Mouse (Mus musculus): ENCODE measurements around the gene Rph3al. TPM values are rescaled to one million over a fixed set of nuclear protein-coding genes. Genes with fewer than 3 reads are reported as not detected.

Rph3al gene
- polyA plus RNA-seq, 1 experiment from 2014 or later: 1.1 TPM

- no peaks in the 10 kb centered on the region for H3K36me3 ChIP-seq (ENCODE audit: control insufficient read depth, insufficient read depth, low read length)
- H3K4me1 ChIP-seq (ENCODE audit: control insufficient read depth, insufficient read depth, low read length): peaks cover 10% of the 10 kb centered on the region
- no peaks in the 10 kb centered on the region for H3K9me3 ChIP-seq (ENCODE audit: control insufficient read depth, low read length)
- DNase-seq (ENCODE audit: low spot score, missing footprints): no peak
- H3K4me3 ChIP-seq (ENCODE audit: low read depth, low read length): no peak overlapping the region
- no peak overlapping the region for H3K9ac ChIP-seq (ENCODE audit: low read length)
- H3K27ac ChIP-seq (ENCODE audit: low read depth, low read length): no peak overlapping the region; the same call in 1 of the 2 replicates
- no peaks in the 10 kb centered on the region for H3K27me3 ChIP-seq (ENCODE audit: control insufficient read depth, insufficient read depth, low read length)
- WGBS: 41% methylated on average over 7 of the region's 7 CpGs
- ATAC-seq (ENCODE audit: low FRiP score): no peak
- no peak overlapping the region for H3K4me2 ChIP-seq
Measured at GRCm38 (mm10) chr11:75865253-75865619, 73.0 kb downstream of the Rph3al start.

- ATAC-seq (ENCODE audit: low FRiP score): no peak
- Histone ChIP-seq H3K9me3 (ENCODE audit: control insufficient read depth, low read length) (no peaks in the 10 kb centered on the region), H3K4me1 (ENCODE audit: control insufficient read depth, insufficient read depth, low read length) (peaks cover 10% of the 10 kb centered on the region), H3K27me3 (ENCODE audit: control insufficient read depth, insufficient read depth, low read length) (no peaks in the 10 kb centered on the region), H3K36me3 (ENCODE audit: control insufficient read depth, insufficient read depth, low read length) (no peaks in the 10 kb centered on the region), H3K9ac (ENCODE audit: low read length) (no peak overlapping the region), H3K27ac (ENCODE audit: low read depth, low read length) (no peak overlapping the region; the same call in 1 of the 2 replicates), H3K4me3 (ENCODE audit: low read depth, low read length) (no peak overlapping the region), H3K4me2 (no peak overlapping the region)
- DNase-seq (ENCODE audit: low spot score, missing footprints): peak; percentile 80
- 49% methylated on average over 4 of the region's 4 CpGs for WGBS
Measured at GRCm38 (mm10) chr11:75864529-75865252, 73.5 kb downstream of the Rph3al start.

GRCm38 (mm10) chr11:75862466-75862865, 75.8 kb downstream of the Rph3al start:
- no peak for DNase-seq (ENCODE audit: low spot score, missing footprints)
- H3K4me3 ChIP-seq (ENCODE audit: low read depth, low read length): no peak overlapping the region
- no peak overlapping the region for H3K4me2 ChIP-seq
- no peaks in the 10 kb centered on the region for H3K27me3 ChIP-seq (ENCODE audit: control insufficient read depth, insufficient read depth, low read length)
- peaks cover 10% of the 10 kb centered on the region for H3K4me1 ChIP-seq (ENCODE audit: control insufficient read depth, insufficient read depth, low read length)
- no peaks in the 10 kb centered on the region for H3K36me3 ChIP-seq (ENCODE audit: control insufficient read depth, insufficient read depth, low read length)
- no peak overlapping the region for H3K9ac ChIP-seq (ENCODE audit: low read length)
- no peaks in the 10 kb centered on the region for H3K9me3 ChIP-seq (ENCODE audit: control insufficient read depth, low read length)
- WGBS: 86% methylated on average over 4 of the region's 4 CpGs
- no peak overlapping the region for H3K27ac ChIP-seq (ENCODE audit: low read depth, low read length)
- no peak for ATAC-seq (ENCODE audit: low FRiP score)

GRCm38 (mm10) chr11:75861653-75862052, 76.6 kb downstream of the Rph3al start:
- H3K4me1 ChIP-seq (ENCODE audit: control insufficient read depth, insufficient read depth, low read length): peaks cover 10% of the 10 kb centered on the region
- ATAC-seq (ENCODE audit: low FRiP score): no peak
- H3K27me3 ChIP-seq (ENCODE audit: control insufficient read depth, insufficient read depth, low read length): no peaks in the 10 kb centered on the region
- no peak overlapping the region for H3K9ac ChIP-seq (ENCODE audit: low read length)
- no peak for DNase-seq (ENCODE audit: low spot score, missing footprints)
- WGBS: 73% methylated on average over 4 of the region's 4 CpGs
- H3K4me3 ChIP-seq (ENCODE audit: low read depth, low read length): no peak overlapping the region
- no peak overlapping the region for H3K4me2 ChIP-seq
- no peaks in the 10 kb centered on the region for H3K9me3 ChIP-seq (ENCODE audit: control insufficient read depth, low read length)
- no peak overlapping the region for H3K27ac ChIP-seq (ENCODE audit: low read depth, low read length)
- no peaks in the 10 kb centered on the region for H3K36me3 ChIP-seq (ENCODE audit: control insufficient read depth, insufficient read depth, low read length)

- H3K9ac ChIP-seq (ENCODE audit: low read length): no peak overlapping the region
- H3K27me3 ChIP-seq (ENCODE audit: control insufficient read depth, insufficient read depth, low read length): no peaks in the 10 kb centered on the region
- WGBS: 76% methylated on average over 14 of the region's 14 CpGs
- peaks cover 10% of the 10 kb centered on the region for H3K4me1 ChIP-seq (ENCODE audit: control insufficient read depth, insufficient read depth, low read length)
- H3K4me2 ChIP-seq: no peak overlapping the region
- no peaks in the 10 kb centered on the region for H3K36me3 ChIP-seq (ENCODE audit: control insufficient read depth, insufficient read depth, low read length)
- no peak overlapping the region for H3K27ac ChIP-seq (ENCODE audit: low read depth, low read length)
- no peak overlapping the region for H3K4me3 ChIP-seq (ENCODE audit: low read depth, low read length)
- no peak for DNase-seq (ENCODE audit: low spot score, missing footprints)
- no peak for ATAC-seq (ENCODE audit: low FRiP score)
- no peaks in the 10 kb centered on the region for H3K9me3 ChIP-seq (ENCODE audit: control insufficient read depth, low read length)
Measured at GRCm38 (mm10) chr11:75861213-75861612, 77.0 kb downstream of the Rph3al start.

GRCm38 (mm10) chr11:75859460-75859859, 78.8 kb downstream of the Rph3al start:
- DNase-seq (ENCODE audit: low spot score, missing footprints) (no peak), ATAC-seq (ENCODE audit: low FRiP score) (no peak)
- H3K4me2 ChIP-seq: no peak overlapping the region
- H3K36me3 ChIP-seq (ENCODE audit: control insufficient read depth, insufficient read depth, low read length): no peaks in the 10 kb centered on the region
- H3K4me3 ChIP-seq (ENCODE audit: low read depth, low read length): no peak overlapping the region
- no peaks in the 10 kb centered on the region for H3K27me3 ChIP-seq (ENCODE audit: control insufficient read depth, insufficient read depth, low read length)
- no peaks in the 10 kb centered on the region for H3K9me3 ChIP-seq (ENCODE audit: control insufficient read depth, low read length)
- no peak overlapping the region for H3K27ac ChIP-seq (ENCODE audit: low read depth, low read length)
- WGBS: 64% methylated on average over 8 of the region's 8 CpGs
- H3K9ac ChIP-seq (ENCODE audit: low read length): no peak overlapping the region
- peaks cover under 1% of the 10 kb centered on the region for H3K4me1 ChIP-seq (ENCODE audit: control insufficient read depth, insufficient read depth, low read length)

GRCm38 (mm10) chr11:75858975-75859374, 79.3 kb downstream of the Rph3al start:
- no peak overlapping the region for H3K27ac ChIP-seq (ENCODE audit: low read depth, low read length)
- H3K36me3 ChIP-seq (ENCODE audit: control insufficient read depth, insufficient read depth, low read length): no peaks in the 10 kb centered on the region
- H3K4me3 ChIP-seq (ENCODE audit: low read depth, low read length): no peak overlapping the region
- DNase-seq (ENCODE audit: low spot score, missing footprints) (no peak), ATAC-seq (ENCODE audit: low FRiP score) (no peak)
- H3K4me1 ChIP-seq (ENCODE audit: control insufficient read depth, insufficient read depth, low read length): no peaks in the 10 kb centered on the region
- no peaks in the 10 kb centered on the region for H3K9me3 ChIP-seq (ENCODE audit: control insufficient read depth, low read length)
- no peak overlapping the region for H3K4me2 ChIP-seq
- H3K27me3 ChIP-seq (ENCODE audit: control insufficient read depth, insufficient read depth, low read length): no peaks in the 10 kb centered on the region
- WGBS: 77% methylated on average over 2 of the region's 2 CpGs
- H3K9ac ChIP-seq (ENCODE audit: low read length): no peak overlapping the region

- no peaks in the 10 kb centered on the region for H3K4me1 ChIP-seq (ENCODE audit: control insufficient read depth, insufficient read depth, low read length)
Measured at GRCm38 (mm10) chr11:75857781-75858180, 80.4 kb downstream of the Rph3al start.

GRCm38 (mm10) chr11:75854327-75854726, 83.9 kb downstream of the Rph3al start:
- Histone ChIP-seq H3K4me3 (ENCODE audit: low read depth, low read length) (no peak overlapping the region), H3K9me3 (ENCODE audit: control insufficient read depth, low read length) (no peaks in the 10 kb centered on the region), H3K4me2 (no peak overlapping the region), H3K9ac (ENCODE audit: low read length) (no peak overlapping the region), H3K36me3 (ENCODE audit: control insufficient read depth, insufficient read depth, low read length) (no peaks in the 10 kb centered on the region), H3K27me3 (ENCODE audit: control insufficient read depth, insufficient read depth, low read length) (no peaks in the 10 kb centered on the region), H3K4me1 (ENCODE audit: control insufficient read depth, insufficient read depth, low read length) (no peaks in the 10 kb centered on the region), H3K27ac (ENCODE audit: low read depth, low read length) (no peak overlapping the region)
- no peak for ATAC-seq (ENCODE audit: low FRiP score)
- no peak for DNase-seq (ENCODE audit: low spot score, missing footprints)
- 90% methylated on average over 7 of the region's 7 CpGs for WGBS

More at GRCm38 (mm10) chr11:75857781-75858180, 80.4 kb downstream of the Rph3al start:
- 88% methylated on average over 3 of the region's 3 CpGs for WGBS
- Histone ChIP-seq H3K27ac (ENCODE audit: low read depth, low read length) (no peak overlapping the region), H3K36me3 (ENCODE audit: control insufficient read depth, insufficient read depth, low read length) (no peaks in the 10 kb centered on the region), H3K9me3 (ENCODE audit: control insufficient read depth, low read length) (no peaks in the 10 kb centered on the region), H3K4me3 (ENCODE audit: low read depth, low read length) (no peak overlapping the region), H3K4me2 (no peak overlapping the region), H3K9ac (ENCODE audit: low read length) (no peak overlapping the region), H3K27me3 (ENCODE audit: control insufficient read depth, insufficient read depth, low read length) (no peaks in the 10 kb centered on the region)
- no peak for DNase-seq (ENCODE audit: low spot score, missing footprints)
- no peak for ATAC-seq (ENCODE audit: low FRiP score)
